Mouse (Mus musculus): Measurements from ENCODE around the gene Arhgap40.

Gene Arhgap40

DNA sequence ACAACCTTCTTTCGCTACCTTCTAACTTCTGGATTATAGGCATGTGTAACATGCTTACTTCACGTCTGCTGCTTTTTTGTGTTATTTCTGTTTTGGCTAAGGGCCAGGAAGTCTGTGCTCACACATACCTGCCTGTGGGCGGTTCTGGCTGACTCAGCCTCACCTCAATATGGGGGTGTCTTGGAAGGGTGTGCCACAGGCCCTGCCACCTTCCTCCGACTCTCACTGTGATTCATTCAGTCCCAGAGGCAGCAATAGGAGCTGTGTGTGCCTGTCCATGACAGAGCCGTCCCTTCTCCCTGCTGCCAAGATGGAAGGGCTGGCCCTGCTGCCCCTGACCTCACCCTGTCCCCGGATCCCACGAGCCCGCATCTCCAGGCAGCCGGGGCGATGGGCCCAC lies at the start of gene Arhgap40:
Arhgap40 (plus strand) TSS at position 269 of the 400 bp plus-strand sequence.
- in situ Hi-C loops (cut with MboI, MseI) = no loop called here

DNA sequence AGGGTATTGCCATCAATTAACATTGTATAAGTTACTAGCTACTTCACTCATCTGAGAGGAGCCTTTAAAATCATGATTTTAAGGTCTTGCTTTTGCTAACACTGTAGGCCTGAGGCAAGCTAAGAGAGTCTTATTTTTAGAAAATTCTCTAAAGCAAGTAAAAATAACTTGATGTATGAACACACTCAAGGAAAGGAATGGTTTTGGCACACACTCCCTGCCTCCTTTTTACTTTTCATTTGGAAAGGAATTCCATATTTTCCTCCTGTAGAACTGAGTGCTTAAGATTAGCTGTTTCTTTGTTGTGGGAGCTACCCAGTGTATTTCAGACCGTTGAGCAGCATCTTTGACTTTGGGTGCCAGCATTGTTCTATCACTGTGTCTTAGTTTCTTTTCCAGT lies 38.4 kb upstream of the Arhgap40 start:
- in situ Hi-C loops (cut with MboI, MseI) = no loop called here

DNA sequence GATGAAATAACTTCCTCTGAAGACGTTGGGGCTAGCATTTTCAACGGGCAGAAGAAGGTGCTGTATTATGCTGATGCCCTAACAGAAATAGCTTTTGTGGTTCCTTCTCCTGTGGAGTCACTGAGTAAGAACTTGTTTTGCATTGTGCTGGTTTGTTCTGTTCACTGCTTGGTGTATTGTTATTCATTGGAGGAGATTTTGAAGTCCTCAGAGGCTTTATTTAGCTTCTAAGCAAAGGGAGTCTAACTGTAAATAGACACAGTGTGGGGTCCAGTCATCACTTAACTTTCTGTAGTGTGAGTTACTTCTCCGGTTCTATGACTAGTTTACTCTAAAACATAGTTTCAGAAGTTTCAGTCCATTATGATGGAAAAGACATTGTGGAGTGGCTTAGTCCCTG lies 35.0 kb upstream of the Arhgap40 start:
- in situ Hi-C loops (cut with MboI, MseI) = no loop called here

DNA sequence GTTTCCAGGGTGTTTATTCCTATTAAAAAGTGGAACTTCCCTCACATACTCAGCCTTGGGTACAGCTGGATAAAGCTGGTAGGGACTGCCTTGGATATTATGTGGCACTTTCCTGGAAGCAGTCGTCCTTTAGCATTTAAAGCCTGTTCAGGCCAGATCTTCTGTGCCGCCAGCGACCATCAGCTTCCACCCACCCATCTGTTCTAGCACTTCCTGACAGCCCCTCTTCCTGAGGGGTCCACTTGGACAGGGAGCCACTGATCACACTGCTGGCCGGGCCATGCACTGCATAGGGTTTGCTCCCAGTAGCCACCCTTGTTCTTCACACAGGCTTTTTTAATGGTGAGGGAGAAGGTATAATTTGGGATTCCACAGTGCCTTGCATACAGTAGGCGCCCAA lies 14.1 kb upstream of the Arhgap40 start:
- in situ Hi-C loops (cut with MboI, MseI) = no loop called here

DNA sequence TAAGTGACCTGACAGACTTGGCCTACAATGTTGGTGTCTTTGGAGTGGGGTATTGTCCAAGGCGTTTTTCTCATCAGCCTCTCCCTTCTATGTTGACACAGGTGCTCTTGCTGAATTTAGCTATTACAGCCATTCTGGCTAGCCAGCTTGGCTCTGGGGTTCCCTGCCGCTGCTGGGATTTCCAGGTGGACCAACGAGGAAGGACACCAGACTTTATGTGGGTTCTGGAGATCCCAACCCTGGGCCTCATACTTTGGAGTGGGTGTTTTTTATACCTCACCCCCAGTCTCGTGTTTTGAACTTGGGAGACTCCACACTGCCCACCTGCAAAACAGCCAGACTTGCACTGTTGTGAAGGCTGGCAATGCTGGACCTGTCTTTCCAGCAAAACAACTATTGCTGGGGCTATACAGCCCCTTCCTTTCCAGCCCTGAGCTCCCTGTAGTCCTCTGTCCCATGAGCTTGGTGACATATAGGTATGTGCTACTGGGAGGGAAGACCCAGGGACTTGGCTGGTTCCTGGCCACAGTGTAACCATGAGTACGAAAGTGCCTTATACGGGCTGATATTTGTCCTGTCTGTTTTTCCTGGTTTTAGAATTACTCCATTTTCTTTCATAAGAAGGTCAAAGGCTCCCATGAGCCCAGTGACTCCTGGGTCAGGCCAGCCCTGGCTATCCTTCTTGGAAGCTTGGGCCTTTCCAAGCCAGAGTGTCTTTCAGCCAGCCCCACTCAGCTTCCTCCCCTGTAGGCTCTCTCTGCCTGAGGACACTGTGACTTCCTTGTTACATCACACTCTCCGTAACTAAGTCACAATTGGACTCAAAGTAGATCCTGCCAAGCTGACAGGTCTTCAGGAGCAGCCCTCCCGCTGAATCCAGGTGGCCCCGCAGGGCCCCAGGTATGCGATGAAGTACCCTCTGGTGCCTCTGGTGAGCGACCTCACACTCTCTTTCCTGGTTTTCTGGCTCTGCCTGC lies 10.5 kb upstream of the Arhgap40 start, which contains the start of gene Adig:
Adig (plus strand) TSS at position 777 of the 977 bp plus-strand sequence.
- in situ Hi-C loops (cut with MboI, MseI) = no loop called here

DNA sequence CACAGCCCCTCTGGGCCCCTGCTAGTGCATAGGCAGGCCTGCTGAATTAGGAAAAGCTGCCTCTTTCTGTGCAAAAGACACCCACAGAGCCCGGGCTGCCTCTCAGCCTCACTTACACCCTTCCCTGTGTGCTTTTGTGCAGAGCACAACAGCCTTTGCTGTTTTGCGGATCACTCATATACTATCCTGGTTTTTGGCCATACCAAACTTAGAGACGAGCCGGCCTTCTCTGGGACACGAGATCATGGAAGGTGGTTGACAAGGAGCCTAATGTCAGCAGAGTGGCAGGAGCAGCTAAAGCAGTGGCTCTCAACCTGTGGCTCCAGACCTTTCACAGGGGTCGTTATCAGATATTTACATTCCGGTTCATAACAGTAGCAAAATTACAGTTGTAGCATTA lies 9.4 kb upstream of the Arhgap40 start:
- in situ Hi-C loops (cut with MboI, MseI) = no loop called here

DNA sequence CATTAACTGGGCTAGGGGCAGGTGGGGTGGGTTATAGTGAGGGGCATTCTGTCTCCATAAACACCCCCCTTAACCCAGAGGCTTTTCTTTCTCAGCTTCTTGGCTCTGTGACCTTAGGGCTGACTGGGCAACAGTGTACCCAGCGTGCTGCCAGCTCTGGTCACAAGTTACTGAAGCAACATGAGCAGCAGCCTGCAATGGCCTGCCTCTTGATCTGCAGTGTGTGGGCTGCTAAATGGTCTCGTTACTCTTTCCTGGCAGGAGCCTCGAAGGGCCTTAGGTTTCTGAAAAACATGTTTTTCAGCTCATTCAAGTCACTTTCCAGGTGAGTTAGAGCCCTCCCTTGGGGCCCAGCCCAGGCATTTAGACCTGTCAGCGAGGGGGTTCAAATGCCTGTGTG lies 8.9 kb upstream of the Arhgap40 start:
- in situ Hi-C loops (cut with MboI, MseI) = no loop called here

DNA sequence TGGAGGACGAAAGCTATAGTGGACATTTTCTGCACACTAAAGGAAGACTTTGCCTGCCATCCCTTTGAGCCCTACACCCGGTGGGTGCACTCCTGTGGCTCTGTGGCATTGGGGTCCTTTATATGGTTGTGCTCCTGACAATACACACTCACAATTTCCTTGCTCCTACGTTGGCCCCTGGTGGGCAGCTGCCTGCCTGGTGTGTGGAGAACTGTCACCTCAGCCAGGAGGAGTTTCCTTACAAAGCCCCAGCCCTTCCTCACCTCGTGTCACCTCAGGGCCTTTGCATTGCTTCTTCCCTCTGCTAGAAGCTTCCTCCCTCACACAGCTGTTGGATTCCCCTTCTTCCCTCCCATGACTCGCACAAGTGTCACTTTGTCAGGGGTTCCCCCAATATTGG lies 6.1 kb upstream of the Arhgap40 start:
- in situ Hi-C loops (cut with MboI, MseI) = no loop called here

DNA sequence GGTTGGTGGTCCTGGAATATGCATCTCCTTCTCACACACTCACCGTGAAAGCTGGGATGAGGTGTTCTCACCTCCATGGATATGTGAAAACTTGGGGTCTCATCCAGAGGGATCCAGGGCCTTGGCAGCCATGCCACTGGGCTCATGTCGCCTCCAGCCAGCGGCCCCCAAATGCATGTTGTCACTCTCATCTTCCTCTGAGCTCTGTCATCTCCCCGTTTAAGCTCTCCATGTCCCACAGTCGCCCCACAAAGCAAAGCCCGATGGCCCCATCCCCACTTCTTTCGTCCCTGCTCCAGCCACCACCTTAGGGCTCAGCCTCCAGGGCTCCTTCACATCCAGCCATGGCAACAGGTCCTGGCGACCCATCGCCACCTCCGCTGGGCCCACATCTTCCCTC lies 5.5 kb upstream of the Arhgap40 start:
- in situ Hi-C loops (cut with MboI, MseI) = no loop called here

DNA sequence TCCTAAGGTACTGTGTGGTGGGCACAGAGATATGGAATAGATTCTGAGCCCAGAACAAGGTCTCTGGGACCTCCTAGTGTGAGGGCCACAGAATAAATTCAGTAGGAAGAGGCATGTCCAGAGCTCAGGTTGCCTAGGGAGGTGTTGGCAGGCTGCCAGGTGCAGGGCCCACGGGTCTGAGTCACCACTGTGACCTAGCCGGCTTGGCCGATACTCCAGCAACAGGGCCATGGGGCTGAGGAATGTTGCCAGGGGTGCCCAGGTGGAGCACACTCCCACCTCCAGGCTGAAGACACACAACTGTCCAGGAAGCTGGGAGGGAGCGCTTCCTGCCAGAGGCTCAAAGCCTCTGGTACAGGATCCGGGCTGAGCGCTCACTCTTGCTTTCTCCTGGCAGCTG lies 1.9 kb upstream of the Arhgap40 start:
- in situ Hi-C loops (cut with MboI, MseI) = no loop called here

DNA sequence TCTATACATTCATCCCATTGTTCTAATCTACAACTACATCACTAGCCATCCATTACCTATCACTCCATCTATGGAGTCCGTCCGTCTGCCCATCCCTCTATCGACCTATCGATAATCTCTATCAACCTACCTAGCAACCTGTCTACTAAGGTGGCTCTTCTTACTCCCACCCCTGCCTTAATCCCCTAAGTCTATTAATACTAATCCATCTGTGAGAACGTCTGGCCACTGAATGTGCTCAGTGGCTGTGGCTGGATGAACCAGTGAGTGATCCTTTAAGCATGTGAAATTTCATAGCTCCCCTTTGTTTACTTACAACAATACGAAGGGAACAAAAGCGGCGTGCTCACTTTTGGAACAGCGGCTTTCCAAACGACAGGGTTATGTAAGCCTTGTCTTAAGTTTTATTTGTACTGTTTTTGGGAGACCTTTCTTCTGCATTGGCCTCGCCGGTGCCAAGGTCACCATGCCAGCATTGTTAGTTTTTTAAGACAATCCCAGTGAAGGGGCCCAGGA lies 1.3 kb downstream of the Arhgap40 start:
- in situ Hi-C loops (cut with MboI, MseI) = no loop called here

DNA sequence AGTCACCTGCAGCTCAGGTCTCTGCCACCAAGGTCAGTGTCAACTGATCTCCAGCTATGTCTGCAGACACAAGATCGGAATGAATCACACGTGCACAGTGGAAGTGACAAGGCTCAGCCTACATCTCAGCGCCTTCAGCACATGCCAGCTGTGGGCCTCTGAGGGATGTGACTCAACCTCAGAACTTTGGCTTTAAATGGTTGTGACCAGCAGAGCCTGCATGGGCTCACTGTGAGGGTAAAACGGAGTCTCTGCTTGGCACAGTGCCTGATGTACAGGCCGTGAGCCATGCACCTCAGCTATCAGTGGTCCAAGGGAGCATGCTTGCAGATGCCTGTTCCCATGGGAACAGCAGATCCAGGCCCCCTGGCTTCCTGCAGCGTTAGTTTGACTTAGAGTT lies 6.0 kb downstream of the Arhgap40 start:
- in situ Hi-C loops (cut with MboI, MseI) = no loop called here

DNA sequence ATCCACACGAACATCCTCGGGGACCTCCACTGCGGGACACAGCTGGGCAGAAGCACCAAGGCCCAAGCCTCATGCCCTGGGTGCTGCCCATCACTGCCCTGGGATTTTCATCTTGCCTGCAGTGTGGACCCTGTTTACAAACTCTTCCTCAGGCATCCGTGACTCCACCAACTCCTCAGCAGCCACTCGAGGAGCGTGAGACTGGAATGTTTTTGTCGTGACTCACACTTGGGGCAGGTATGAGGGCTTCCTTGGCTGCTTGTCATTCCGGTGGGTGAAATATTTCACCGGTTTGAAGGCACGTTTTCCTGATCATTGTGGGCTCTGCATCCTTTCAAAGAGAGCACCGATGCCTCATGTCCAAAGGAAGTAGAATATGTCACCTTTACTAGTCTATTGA lies 6.5 kb downstream of the Arhgap40 start:
- in situ Hi-C loops (cut with MboI, MseI) = no loop called here

DNA sequence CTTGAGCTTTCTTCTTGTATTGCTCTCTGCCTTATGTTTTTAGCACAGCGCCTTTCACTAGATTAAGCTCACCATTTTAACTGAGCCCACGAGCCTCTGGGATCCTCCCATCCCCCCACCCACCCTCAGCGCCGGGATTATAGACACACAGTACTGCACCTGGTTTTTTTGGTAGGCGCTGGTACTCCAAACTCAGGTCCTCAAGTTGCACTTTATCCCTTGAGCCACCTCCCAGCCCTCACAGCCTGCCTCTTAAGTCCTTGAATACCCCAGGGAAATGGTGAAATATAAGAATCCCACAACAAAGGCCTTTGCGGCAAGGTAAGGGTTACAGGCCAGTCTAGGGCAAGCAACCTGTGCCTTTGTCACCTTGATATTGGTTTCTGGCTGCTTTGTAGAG lies 7.2 kb downstream of the Arhgap40 start:
- in situ Hi-C loops (cut with MboI, MseI) = no loop called here

DNA sequence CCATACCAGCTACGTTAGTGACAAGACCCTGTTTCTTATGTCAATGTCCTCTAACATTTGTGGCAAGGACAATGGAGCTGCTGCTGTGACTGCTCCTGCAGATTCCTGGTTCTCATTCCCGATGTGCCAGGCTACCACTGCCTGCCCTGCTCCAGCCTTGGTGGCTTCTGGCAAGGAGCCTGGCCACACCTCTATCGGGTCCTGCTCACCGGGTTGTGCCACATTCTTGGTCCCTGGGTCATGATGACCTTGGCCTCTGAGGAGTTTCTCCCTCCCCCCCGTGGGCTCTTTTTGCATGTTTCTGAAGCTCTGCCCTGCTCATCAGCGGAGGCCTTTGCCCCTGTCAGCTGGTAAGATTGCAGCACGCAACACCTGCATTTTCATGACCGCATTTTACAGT lies 10.5 kb downstream of the Arhgap40 start:
- in situ Hi-C loops (cut with MboI, MseI) = no loop called here

DNA sequence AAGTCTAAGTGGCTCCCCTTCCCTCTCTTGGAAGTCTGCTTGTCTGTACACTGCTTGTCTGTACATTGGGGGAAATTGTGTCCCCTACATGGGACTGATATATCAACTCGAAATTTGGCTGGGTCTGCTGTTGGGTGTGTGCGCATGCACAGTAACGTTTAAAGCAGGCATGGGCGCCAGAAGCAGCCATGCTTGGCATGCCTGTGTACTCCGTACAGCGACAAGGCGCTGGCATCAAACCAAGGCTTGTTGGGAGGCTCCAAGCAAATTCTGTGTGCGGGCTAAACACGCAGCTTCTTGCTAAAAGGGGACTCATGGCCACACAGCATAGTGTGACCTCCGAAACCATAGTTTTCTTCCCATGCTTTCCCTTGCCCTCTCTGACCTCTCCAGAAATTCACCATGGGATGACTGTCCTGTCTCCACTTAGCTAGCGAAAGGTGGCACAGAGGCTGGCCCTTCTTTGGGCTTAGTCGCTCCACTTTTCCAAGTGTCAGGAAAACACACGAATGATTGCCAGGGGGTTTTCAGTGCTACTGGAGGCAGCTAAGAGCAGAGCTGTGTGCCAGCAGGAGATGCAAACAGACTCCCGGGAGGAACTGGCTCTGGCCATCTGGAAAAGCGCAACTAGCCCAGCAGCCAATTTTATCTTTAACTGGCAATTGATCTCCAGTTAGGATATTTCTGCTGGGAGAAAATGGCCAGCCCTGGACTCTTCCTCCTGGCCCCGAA lies 11.7 kb downstream of the Arhgap40 start:
- in situ Hi-C loops (cut with MboI, MseI) = no loop called here

DNA sequence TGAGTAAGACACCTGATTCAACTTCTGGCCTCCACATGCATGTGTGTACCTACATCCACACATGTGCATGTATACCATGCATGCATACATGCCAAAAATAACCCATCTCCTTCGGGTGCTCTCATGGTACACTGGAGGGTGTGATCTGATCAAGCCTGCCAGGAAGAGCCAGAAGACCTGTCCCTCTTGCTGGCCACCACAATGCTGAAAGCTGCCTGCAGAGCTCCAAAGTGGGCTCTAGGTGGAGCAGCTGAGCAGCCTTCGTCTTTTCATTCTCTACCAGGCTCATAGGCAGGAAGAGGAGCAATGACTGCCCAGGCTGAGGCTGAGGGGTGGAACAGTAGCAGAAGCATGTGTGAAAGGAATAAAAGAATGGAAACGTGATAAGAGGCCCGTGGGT lies 21.5 kb downstream of the Arhgap40 start:
- in situ Hi-C loops (cut with MboI, MseI) = no loop called here

DNA sequence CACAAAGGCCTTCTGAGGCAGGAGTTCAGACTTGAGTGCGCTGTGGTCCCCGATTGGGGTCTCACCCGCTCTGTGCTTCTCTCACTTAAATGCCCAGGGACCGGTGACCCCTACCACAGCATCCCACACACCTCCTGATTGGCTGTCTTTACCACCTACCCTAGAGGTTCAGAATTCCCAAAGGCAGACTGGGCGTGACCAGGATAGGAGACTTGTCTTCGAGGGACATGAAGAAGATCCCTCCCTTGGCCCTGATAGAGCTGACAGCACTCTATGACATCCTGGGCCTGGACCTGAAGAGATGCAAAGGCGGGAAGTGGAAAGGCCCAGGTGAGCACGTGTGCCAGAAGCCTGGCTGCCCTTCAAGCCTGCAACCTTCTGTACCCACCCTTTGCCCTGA lies 22.0 kb downstream of the Arhgap40 start:
- in situ Hi-C loops (cut with MboI, MseI) = no loop called here

DNA sequence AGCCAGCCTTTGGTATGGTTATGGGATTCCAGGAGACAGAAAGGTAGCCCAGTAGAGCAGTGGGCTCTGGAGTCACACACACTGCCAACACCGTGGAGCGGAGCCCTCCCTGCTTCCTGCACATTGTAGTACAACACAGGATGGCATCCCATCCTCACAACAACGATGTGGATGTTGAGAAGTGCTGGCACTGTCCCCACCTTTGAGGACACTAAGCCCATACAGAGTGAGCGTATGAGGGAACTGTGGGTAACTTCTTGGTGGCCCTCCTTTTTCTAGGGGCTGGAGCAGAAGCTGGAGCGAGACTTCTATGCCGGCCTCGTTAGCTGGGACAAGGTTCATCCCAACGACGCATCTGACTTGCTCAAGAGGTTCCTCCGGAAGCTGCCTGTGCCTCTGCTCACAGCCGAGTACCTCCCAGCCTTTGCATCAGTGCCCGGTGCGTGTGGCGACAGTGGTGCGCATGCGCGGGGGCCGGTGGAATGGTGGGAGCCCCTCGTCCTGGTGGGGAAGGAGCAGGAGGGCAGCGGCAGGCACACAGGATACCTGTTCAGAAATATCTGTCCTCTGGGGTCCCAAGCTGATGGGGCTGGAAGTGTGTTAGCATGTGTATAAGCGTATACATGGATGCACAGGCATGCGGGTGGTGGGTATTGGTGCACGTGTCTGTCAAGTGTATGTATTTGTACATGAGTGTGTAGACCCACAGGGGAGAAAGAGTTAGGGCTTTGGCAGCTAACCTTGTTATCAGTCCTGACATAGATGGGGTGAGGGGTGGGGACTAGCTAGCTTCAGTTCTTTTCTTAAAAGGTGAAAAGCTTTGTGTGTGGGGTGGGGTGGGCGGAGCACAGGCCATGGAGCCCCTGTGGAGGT lies 27.1 kb downstream of the Arhgap40 start:
- in situ Hi-C loops (cut with MboI, MseI) = loop anchor here (5.0 to 10.0 kb wide), 4 partner anchors 108 to 1835 kb away; no protein-coding TSS in a partner anchor

DNA sequence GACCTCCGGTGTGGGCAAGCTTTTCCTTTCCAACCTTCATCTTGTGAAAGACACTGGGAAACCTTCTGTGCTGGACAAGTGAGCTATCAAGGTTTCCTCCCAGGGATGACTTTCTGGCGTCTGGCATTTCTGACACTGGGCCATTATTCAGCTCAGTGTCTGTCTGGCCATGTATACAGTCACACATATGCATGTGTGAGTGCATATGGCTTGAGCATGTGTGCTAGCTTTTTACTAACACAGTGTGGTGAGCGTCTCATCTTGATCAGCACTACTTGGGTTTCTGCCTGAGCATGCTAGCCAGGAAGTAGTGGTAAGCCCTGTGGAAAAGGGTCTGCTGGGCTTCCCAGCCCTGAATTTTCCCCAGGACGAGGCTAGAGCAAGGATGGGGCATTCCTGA lies 28.7 kb downstream of the Arhgap40 start:
- in situ Hi-C loops (cut with MboI, MseI) = loop anchor here (5.0 to 10.0 kb wide), 4 partner anchors 106 to 1836 kb away; no protein-coding TSS in a partner anchor

DNA sequence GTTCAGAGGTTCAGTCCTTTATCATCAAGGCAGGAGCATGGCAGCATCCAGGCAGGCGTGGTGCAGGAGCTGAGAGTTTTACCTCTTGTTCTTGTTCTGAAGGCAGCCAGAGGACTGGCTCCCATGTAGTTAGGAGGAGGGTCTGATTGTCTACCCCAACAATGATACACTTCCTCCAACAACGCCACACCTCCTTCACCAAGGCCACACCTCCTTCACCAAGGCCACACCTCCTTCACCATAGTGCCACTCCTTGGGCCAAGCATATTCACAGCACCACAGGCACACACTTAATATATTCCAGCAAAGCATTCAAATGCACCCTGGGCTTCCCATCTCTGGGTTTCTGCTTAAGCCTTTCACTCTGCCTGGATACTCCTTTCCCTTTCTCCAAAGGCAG lies 32.7 kb downstream of the Arhgap40 start:
- in situ Hi-C loops (cut with MboI, MseI) = loop anchor here (10.0 kb wide), 1 partner anchor 1840 kb away; no protein-coding TSS in a partner anchor

Data from regulatory T cell (primary cell).